Mouse (Mus musculus) small intestine, adult 2 months (tissue): ENCODE data around the gene Tlr13.

Source experiments
- CTCF ChIP-seq: fragments of 200-500 bp; IDR thresholded peaks from 2 replicates; pipeline ENCODE4 v1.5.1; 2012; ENCODE audit warnings: low read depth, mild to moderate bottlenecking, control low read depth, inconsistent platforms, low read length, moderate library complexity, mixed read lengths; ENCODE audit not compliant: insufficient replicate concordance, insufficient read length; ENCODE audit errors: extremely low read depth
- POLR2A ChIP-seq: fragments of 200-500 bp; IDR thresholded peaks from 2 replicates; pipeline ENCODE4 v1.6.1; 2012; ENCODE audit warnings: low read depth, mild to moderate bottlenecking, control low read depth, inconsistent platforms, low read length, moderate library complexity

DNA sequence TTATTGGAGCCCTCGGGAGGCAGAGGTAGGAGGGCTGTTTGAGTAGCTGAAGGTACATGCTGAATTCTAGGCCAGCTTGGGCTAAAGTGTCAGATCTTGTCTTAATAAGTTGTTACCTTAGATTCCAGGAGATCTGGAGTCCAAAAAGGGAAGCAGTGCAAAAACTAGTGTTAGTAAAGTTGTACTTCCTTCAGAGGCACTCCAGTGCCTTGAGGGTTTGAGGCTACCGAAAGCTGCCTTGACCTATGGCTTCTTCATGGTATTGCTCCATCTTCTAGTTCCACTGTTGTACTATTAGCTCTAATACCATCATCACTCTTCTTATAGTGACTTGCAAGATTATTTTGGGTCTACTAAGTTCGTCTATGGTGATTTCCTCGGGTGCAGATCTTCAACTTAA lies 13.1 kb upstream of the Tlr13 start:
- TF ChIP-seq CTCF (no peak), POLR2A (no peak)
